Mouse (Mus musculus) forebrain, embryonic 16.5 days (tissue): ENCODE measurements around the gene Draxin. TPM values are rescaled to one million over a fixed set of nuclear protein-coding genes. Genes with fewer than 3 reads are reported as not detected.

Experiments used
- ATAC-seq: fragments of 200-750 bp; cut with Nextera tagmentation; 2 replicates; pipeline ENCODE4 v1.8.0; 2017; ENCODE audit warnings: mild to moderate bottlenecking, moderate library complexity
- H3K27ac ChIP-seq: fragments of 300-500 bp; sonication (generic); 2 replicates; pipeline ENCODE4 v1.5.1; 2014; ENCODE audit warnings: low read length, control low read depth
- H3K27me3 ChIP-seq: fragments of 300-500 bp; sonication (generic); replicated peaks from 2 replicates; pipeline ENCODE4 v1.6.1; 2014; ENCODE audit warnings: low read length; ENCODE audit not compliant: control insufficient read depth, insufficient read depth
- H3K36me3 ChIP-seq: fragments of 300-500 bp; sonication (generic); 2 replicates; pipeline ENCODE4 v1.6.1; 2014; ENCODE audit not compliant: control insufficient read depth, insufficient read depth
- H3K4me1 ChIP-seq: fragments of 300-500 bp; sonication (generic); replicated peaks from 2 replicates; pipeline ENCODE4 v1.6.1; 2014; ENCODE audit warnings: low read length; ENCODE audit not compliant: control insufficient read depth, insufficient read depth
- H3K4me2 ChIP-seq: fragments of 300-500 bp; sonication (generic); 2 replicates; pipeline ENCODE4 v1.6.1; 2014; ENCODE audit warnings: mild to moderate bottlenecking, low read length, control low read depth
- H3K4me3 ChIP-seq: fragments of 300-500 bp; sonication (generic); replicated peaks from 2 replicates; pipeline ENCODE4 v1.5.1; 2014; ENCODE audit warnings: mild to moderate bottlenecking, low read length, control low read depth
- H3K9ac ChIP-seq: fragments of 300-500 bp; sonication (generic); replicated peaks from 2 replicates; pipeline ENCODE4 v1.6.1; 2014; ENCODE audit warnings: low read depth, low read length, control low read depth
- H3K9me3 ChIP-seq: fragments of 300-500 bp; sonication (generic); 2 replicates; pipeline ENCODE4 v1.6.1; 2016; ENCODE audit warnings: low read length; ENCODE audit not compliant: control insufficient read depth
- WGBS: fragments of 180-500 bp; shearing (Covaris S2); extraction: QIAGEN DNeasy Blood & Tissue Kit; methylation state at CpG from one replicate; pipeline ENCODE4 v1.1.7; 2014; 5-methylcytosine and 5-hydroxymethylcytosine counted together
- polyA plus RNA-seq: library from polyadenylated mRNA; unstranded; fragments of >200 nt; fragmentation: Nextera tagmentation; extraction: Ambion mirVana; gene quantifications from 2 replicates; pipeline ENCODE4 v1.2.1, GENCODE M21; 2015

Draxin gene
- polyA plus RNA-seq, 1 experiment from 2014 or later, result 23.5 TPM

DNA sequence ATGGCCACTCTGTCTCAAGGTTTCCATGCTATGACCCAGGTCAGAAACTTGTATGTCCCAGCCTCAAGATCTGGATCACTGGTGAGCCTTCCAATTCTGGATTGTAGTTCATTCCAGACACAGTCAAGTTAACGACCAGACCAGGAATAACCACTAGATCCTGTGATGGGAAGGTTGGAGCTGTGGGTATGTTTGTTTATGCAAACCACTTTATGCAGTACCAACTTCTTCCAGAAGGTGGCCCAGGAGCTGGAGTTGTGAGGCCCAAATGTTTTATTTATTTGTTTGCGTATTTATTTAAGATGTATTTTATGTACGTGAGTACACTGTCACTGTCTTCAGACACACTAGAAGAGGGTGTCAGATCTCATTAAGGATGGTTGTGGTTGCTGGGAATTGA is 24.5 kb upstream of the Draxin start:
- H3K36me3 ChIP-seq, result peaks cover 8% of the 10 kb centered on the region
- H3K4me3 ChIP-seq, result no peak overlapping the region
- ATAC-seq, result no peak
- H3K9me3 ChIP-seq, result no peaks in the 10 kb centered on the region
- no peaks in the 10 kb centered on the region for H3K27me3 ChIP-seq
- 44% methylated on average over 3 of the region's 3 CpGs for WGBS
- no peak overlapping the region for H3K9ac ChIP-seq
- no peak overlapping the region for H3K4me2 ChIP-seq
- H3K4me1 ChIP-seq, result peaks cover 16% of the 10 kb centered on the region
- no peak overlapping the region for H3K27ac ChIP-seq

DNA sequence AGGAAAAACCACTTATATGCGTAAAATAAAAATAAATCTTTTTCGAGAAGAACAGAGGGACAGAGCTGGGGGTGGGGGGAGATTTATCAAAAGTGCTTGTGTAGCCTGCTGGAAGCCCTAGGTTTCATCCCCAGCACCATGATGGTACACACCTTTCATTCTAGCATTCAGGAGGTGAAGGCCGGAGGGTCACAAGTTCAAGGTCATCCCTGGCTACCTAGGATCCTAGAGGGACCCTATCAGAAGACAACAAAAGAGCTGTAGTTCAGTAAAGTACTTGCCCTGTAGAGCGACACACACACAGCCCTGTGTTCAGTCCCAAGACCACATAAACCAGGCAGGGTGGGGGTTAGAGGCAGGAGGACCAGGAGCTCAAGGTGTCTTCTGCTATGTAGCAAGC is 23.5 kb upstream of the Draxin start:
- H3K4me1 ChIP-seq, result peaks cover 16% of the 10 kb centered on the region
- H3K9ac ChIP-seq, result no peak overlapping the region
- 92% methylated on average over 4 of the region's 4 CpGs for WGBS
- no peaks in the 10 kb centered on the region for H3K9me3 ChIP-seq
- H3K27ac ChIP-seq, result no peak overlapping the region
- ATAC-seq, result no peak
- H3K4me2 ChIP-seq, result no peak overlapping the region
- H3K36me3 ChIP-seq, result peaks cover 8% of the 10 kb centered on the region
- H3K27me3 ChIP-seq, result no peaks in the 10 kb centered on the region
- no peak overlapping the region for H3K4me3 ChIP-seq

DNA sequence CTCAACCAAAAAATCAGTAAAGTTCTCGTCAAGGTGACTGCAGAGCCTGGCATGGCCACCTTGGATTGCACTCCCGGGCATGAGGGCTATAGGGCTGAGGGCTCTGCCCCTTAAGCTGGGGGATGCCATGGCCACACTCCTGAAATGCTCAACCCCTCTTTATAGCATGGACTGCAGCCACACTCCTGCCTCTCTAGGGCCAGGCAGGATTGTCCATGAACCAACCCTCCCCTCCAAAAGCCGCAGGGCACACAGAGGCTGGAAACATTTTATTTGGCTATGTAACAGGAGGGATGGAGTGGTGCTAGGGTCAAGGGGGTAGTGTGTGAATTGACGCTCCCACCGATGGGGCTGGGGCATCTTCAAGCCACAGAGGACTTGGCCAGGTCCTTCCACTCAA is 22.0 kb upstream of the Draxin start:
- Histone ChIP-seq H3K27ac (no peak overlapping the region; the same call in 1 of the 2 replicates), H3K27me3 (no peaks in the 10 kb centered on the region), H3K9me3 (no peaks in the 10 kb centered on the region), H3K4me3 (no peak overlapping the region), H3K4me2 (no peak overlapping the region), H3K4me1 (peaks cover 6% of the 10 kb centered on the region), H3K36me3 (peaks cover 8% of the 10 kb centered on the region), H3K9ac (no peak overlapping the region)
- no peak for ATAC-seq
- WGBS, result 84% methylated on average over 5 of the region's 5 CpGs

DNA sequence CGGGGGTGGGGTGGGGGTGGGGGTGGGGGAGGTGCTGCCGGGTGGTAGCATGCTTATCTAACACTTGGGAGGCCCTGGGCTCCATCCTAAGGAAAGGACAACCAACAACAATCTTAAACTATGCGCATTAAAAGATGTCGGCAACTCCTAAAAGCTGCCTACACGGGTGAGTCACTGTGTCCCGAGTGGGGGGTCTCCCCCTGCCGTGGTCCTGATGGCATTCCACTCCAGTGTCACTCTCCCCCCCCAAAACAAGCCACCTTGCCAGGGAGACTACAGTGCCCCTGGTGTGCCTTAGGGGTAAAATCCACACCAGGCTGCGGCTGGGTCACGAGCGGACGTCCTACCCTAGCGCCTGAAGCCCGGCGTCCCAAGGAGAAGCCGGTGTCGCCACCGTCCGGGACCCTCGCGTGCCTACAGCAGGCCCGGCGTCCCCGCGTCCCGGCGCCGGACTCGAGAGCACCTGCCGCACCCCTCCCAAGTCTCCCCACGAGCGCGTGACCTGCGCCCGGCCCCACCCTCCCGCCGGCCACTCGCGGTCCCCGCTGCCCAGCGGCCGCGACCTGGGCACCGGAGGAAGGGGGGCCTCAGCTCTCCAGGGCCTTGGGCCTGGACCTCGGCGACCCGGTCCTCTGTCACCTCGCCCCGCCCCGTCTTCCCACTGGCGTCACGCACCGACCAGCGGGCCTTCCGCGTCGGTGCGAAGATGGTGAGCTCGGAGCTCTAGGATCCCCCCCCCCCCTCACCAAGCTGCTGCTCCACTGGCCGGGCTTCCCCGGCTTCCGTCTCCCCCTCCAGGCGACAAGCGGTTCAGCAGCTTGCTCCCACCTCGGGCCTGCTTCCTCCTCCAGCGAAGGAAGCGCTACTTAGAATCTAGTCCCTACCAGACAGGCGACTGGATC is 21.0 kb upstream of the Draxin start, which contains the start of gene Fbxo6:
Gene Fbxo6, minus strand, starts transcription at position 874 of the 902 bp plus-strand sequence.
- H3K27ac ChIP-seq, result peak within 1 kb of the TSS; percentile 85
- peak within 1 kb of the TSS; percentile 83 for H3K9ac ChIP-seq
- H3K4me1 ChIP-seq, result peaks cover 6% of the 10 kb centered on the region
- no peaks in the 10 kb centered on the region for H3K9me3 ChIP-seq
- H3K4me2 ChIP-seq, result peak within 1 kb of the TSS; percentile 98
- peak; percentile 91 for ATAC-seq
- H3K4me3 ChIP-seq, result peak within 1 kb of the TSS; percentile 66
- under 1% methylated on average over 64 of the region's 67 CpGs for WGBS
- no peaks in the 10 kb centered on the region for H3K27me3 ChIP-seq
- peaks cover 7% of the 10 kb centered on the region for H3K36me3 ChIP-seq

DNA sequence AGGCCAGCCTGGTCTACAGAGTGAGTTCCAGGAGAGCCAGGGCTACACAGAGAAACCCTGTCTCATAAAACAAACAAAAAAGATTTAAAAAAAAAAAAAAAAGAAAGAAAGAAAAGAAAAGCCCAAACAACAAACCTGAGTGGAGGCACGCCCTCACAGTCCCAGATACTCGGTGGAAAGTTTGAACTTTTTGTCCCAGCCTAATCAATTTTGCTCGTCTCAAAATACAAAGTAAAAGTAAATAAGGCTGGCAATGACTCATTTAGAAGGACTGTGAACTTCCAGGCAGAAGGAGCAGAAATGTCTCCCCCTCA is 20.4 kb upstream of the Draxin start:
- WGBS, result 41% methylated on average over 3 of the region's 3 CpGs
- H3K4me1 ChIP-seq, result peaks cover 6% of the 10 kb centered on the region
- H3K4me3 ChIP-seq, result peak overlapping the region; percentile 66
- H3K9ac ChIP-seq, result peak overlapping the region; percentile 83; the same call in 1 of the 2 replicates
- no peak for ATAC-seq
- H3K27ac ChIP-seq, result no peak overlapping the region
- H3K27me3 ChIP-seq, result no peaks in the 10 kb centered on the region
- H3K9me3 ChIP-seq, result no peaks in the 10 kb centered on the region
- peaks cover 8% of the 10 kb centered on the region for H3K36me3 ChIP-seq
- peak overlapping the region; percentile 98 for H3K4me2 ChIP-seq

DNA sequence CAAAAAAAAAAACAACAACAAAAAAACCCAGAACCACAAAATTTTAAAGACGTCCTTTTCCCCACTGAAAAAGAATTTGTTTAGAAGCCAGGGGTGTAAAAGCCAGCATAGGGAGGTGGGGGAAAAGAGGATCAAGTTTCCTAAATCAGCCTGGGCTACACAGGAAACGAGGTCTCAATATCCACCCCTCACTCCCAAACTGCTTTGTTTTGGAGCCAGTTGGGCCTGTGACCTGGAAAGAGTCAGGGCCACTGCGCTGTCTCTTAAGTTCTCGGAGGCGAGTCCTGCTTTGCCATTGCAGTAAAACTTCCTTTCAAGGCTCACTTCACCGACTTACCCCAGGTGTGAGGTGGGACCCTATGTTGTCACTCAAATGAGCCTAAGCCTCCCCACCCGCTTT is 19.7 kb upstream of the Draxin start:
- H3K36me3 ChIP-seq, result peaks cover 9% of the 10 kb centered on the region
- H3K9ac ChIP-seq, result no peak overlapping the region
- H3K27ac ChIP-seq, result no peak overlapping the region
- WGBS, result 64% methylated on average over 7 of the region's 7 CpGs
- peaks cover 6% of the 10 kb centered on the region for H3K4me1 ChIP-seq
- H3K27me3 ChIP-seq, result no peaks in the 10 kb centered on the region
- H3K9me3 ChIP-seq, result no peaks in the 10 kb centered on the region
- no peak overlapping the region for H3K4me3 ChIP-seq
- H3K4me2 ChIP-seq, result no peak overlapping the region
- no peak for ATAC-seq

DNA sequence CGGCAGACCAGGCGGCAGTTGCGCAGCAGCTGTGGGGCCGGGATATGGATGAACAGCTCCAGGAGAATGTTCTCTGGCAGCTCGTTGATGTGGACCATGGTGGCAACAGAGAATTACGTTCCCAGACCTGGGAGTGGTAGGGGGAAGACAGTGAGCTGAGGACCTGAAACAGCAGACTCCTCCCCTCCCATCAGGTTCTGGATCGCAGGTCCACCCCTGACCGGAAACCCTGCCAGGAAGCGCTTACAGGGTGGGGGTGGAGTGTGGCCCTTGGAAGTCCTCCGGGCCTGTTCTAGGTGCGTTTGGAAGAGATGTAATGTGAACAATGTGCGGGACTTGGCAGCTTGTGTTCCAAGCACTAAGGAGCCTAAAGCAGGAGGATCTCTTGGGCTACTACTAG is 19.0 kb upstream of the Draxin start:
- no peaks in the 10 kb centered on the region for H3K9me3 ChIP-seq
- H3K36me3 ChIP-seq, result peaks cover 14% of the 10 kb centered on the region
- no peak overlapping the region for H3K27ac ChIP-seq
- 76% methylated on average over 12 of the region's 12 CpGs for WGBS
- no peak for ATAC-seq
- no peak overlapping the region for H3K4me2 ChIP-seq
- no peaks in the 10 kb centered on the region for H3K27me3 ChIP-seq
- H3K9ac ChIP-seq, result no peak overlapping the region
- H3K4me3 ChIP-seq, result no peak overlapping the region
- peaks cover 6% of the 10 kb centered on the region for H3K4me1 ChIP-seq

DNA sequence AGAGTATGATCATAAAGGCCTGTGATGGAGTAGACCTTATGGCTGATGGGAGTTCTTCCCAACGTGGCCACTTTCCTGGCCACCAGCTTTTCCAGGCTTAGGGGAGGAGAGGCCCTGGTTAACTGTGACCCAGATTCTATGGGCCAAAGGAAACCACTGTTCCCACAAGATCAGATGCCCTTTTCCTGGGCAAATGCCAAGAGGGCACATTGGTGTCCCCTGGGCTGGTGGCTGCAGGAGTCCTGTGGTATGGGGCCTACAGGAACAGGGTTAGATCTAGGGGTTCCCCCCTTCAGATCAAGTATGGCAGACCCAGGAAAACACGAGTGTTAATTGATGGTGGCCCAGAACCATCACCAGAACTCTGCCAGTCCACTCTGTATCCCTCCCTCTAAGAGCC is 17.2 kb upstream of the Draxin start:
- Histone ChIP-seq H3K9me3 (no peaks in the 10 kb centered on the region), H3K27ac (no peak overlapping the region), H3K9ac (no peak overlapping the region), H3K36me3 (peaks cover 14% of the 10 kb centered on the region), H3K4me3 (no peak overlapping the region), H3K27me3 (no peaks in the 10 kb centered on the region), H3K4me2 (no peak overlapping the region), H3K4me1 (peaks cover 6% of the 10 kb centered on the region)
- 83% methylated on average over 2 of the region's 2 CpGs for WGBS
- no peak for ATAC-seq

DNA sequence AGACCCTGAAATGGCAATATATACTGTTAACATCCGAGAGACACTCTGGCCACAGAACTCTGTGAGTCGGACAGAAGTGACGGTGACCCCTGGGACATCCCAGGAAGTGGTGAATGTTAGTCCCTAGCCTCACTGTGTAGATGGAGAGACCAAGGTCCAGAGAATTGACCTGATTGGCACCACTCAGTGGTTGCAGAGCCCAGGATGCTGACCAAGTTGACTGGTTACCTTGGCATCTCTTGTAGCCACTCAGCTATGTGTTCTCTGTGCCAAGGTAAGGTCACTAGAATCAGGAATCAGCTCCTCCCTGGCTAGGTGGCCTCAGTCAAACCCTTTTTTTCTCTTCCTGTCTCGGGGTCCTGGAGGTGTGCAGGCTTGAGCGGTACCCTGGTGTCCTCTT is 13.2 kb upstream of the Draxin start:
- no peak overlapping the region for H3K9ac ChIP-seq
- ATAC-seq, result no peak
- H3K4me2 ChIP-seq, result no peak overlapping the region
- H3K4me1 ChIP-seq, result peaks cover 15% of the 10 kb centered on the region
- H3K4me3 ChIP-seq, result no peak overlapping the region
- H3K9me3 ChIP-seq, result no peaks in the 10 kb centered on the region
- H3K27ac ChIP-seq, result no peak overlapping the region
- peaks cover 14% of the 10 kb centered on the region for H3K36me3 ChIP-seq
- WGBS, result 90% methylated on average over 5 of the region's 5 CpGs
- no peaks in the 10 kb centered on the region for H3K27me3 ChIP-seq
